Mouse (Mus musculus): ENCODE measurements around the gene Galnt2. TPM values are rescaled to one million over a fixed set of nuclear protein-coding genes. Genes with fewer than 3 reads are reported as not detected.
A peak's percentile ranks its signal among the peaks of the same experiment; 100 is the strongest.

The Galnt2 gene
- total RNA-seq, 2 experiments from 2014 or later, result 53.0 to 58.8 TPM

- no peak overlapping the region for H3K27ac ChIP-seq
- TF ChIP-seq CTCF (IDR thresholded peaks at IDR 0.05), result no peak
- no peak for DNase-seq (ENCODE audit: extremely low spot score in 1 of 2, low spot score in 2 of 2)
- intact Hi-C loops (cut with DNase I), result no loop called here
- H3K4me3 ChIP-seq, result no peak overlapping the region
These were observed 30.8 kb upstream of the Galnt2 start for GRCm38 (mm10) chr8:124200400-124200799.

- no peak for DNase-seq (ENCODE audit: extremely low spot score in 1 of 2, low spot score in 2 of 2)
- Histone ChIP-seq H3K27ac (no peak overlapping the region), H3K4me3 (no peak overlapping the region)
- intact Hi-C loops (cut with DNase I), result no loop called here
- no peak for TF ChIP-seq CTCF (IDR thresholded peaks at IDR 0.05)
These were observed 29.5 kb upstream of the Galnt2 start for GRCm38 (mm10) chr8:124201706-124202105.

DNA sequence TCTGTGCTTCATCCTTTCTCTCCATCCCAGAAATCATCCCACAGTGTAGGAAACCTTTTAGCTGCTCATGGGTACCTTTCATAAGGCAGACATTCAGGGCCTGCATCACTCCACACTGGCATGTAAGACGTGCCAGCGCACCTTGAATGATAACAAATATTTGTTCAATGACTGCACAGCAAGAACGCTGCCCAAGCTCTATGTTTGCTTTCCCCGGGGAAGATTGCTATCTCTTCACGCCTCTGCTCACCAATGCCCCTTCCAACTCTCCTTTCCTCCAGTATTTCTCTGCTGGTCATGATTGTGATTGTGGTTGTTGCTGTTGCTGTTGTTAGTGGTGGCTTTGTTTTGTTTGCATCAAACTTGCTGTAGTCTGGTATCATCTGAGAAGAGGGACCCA, 28.3 kb upstream of the Galnt2 start:
- TF ChIP-seq CTCF (IDR thresholded peaks at IDR 0.05), result no peak
- DNase-seq (ENCODE audit: extremely low spot score in 1 of 2, low spot score in 2 of 2), result no peak
- intact Hi-C loops (cut with DNase I), result no loop called here
- Histone ChIP-seq H3K4me3 (no peak overlapping the region), H3K27ac (no peak overlapping the region)

DNA sequence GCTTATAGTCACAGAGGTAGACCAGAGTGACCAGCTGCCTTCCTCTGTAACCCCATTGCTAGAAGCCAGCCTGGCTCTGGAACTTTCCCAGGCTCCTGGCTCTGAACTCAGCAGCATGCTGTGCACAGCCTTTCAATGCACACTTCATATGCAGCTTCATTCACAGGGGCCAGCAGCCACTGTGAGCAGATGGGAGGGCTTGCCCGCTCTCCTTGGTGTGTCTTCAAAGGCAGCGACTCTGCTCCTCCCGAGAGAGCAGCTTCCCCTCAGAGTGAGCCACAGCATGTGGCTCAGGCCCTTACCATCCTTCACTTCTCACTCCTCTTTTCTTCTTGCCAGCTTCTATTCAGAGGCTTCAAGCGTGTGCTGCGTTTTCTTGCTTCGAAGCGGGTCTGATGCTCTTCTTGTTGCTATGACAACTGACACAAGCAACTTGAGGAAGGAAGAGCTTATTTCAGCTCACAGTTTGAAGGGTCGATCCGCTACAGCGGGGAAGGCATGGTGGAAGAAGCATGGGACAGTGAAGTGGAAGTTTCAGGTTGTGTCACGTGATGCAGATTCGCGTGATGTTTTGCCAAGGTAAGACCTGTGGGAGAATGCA, 27.1 kb upstream of the Galnt2 start:
- Histone ChIP-seq H3K27ac (no peak overlapping the region), H3K4me3 (no peak overlapping the region)
- DNase-seq (ENCODE audit: extremely low spot score in 1 of 2, low spot score in 2 of 2), result no peak
- intact Hi-C loops (cut with DNase I), result no loop called here
- TF ChIP-seq CTCF (IDR thresholded peaks at IDR 0.05), result no peak

GRCm38 (mm10) chr8:124212148-124212547, 19.0 kb upstream of the Galnt2 start:
- no peak overlapping the region for H3K27ac ChIP-seq
- no peak overlapping the region for H3K4me3 ChIP-seq
- DNase-seq (ENCODE audit: extremely low spot score in 1 of 2, low spot score in 2 of 2), result no peak
- no peak for TF ChIP-seq CTCF (IDR thresholded peaks at IDR 0.05)
- intact Hi-C loops (cut with DNase I), result no loop called here

DNA sequence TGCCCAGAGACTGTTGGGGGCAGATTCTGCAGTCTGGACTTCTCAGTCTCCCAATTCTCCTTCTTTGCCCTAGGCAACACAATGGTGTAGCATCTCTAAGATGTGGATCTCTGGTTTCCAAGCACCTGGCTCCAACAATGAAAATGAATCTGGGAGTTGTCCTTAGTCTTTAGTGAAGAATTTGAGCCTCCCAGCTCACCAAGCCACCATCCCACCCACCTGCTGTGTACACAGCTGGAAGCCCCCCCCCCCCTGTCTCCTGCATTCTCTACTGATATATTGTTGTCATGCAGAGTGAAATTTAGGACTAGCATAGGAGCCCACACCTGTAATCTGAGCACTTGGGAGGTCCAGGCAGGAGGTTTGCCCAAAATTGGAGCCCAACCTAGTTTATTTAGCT, 14.2 kb upstream of the Galnt2 start:
- intact Hi-C loops (cut with DNase I), result no loop called here
- no peak overlapping the region for H3K4me3 ChIP-seq
- no peak for TF ChIP-seq CTCF (IDR thresholded peaks at IDR 0.05)
- no peak for DNase-seq (ENCODE audit: extremely low spot score in 1 of 2, low spot score in 2 of 2)
- H3K27ac ChIP-seq, result no peak overlapping the region

DNA sequence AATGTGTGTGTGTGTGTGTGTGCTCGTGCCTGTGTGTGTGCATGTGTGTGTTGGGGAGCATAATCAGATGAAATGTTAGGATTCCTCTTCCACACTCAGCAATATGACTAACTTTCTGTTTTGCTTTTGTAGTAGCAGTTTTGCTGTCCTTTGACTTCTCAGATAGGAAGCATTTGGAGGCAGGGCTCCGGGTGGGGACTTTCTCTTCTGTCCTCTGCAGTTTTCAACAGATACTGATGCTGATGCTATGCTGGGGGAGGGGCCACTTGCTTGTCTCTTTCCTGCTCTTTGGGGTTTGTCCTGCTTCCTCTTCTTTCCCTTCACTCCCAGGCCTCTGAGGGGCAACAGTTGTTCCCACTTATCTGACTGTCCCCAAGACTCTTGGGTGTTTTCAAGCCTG, 1.3 kb upstream of the Galnt2 start:
- DNase-seq (ENCODE audit: extremely low spot score in 1 of 2, low spot score in 2 of 2), result no peak
- intact Hi-C loops (cut with DNase I), result loop anchor here (5.0 kb wide), 2 partner anchors 92 to 153 kb away; no protein-coding TSS in a partner anchor
- H3K27ac ChIP-seq, result no peak overlapping the region
- H3K4me3 ChIP-seq, result no peak overlapping the region
- TF ChIP-seq CTCF (IDR thresholded peaks at IDR 0.05), result no peak

GRCm38 (mm10) chr8:124230496-124231175, 555 bp upstream of the Galnt2 start:
- Histone ChIP-seq H3K27ac (peak overlapping the region; percentile 84), H3K4me3 (peak overlapping the region; percentile 51)
- DNase-seq (ENCODE audit: extremely low spot score in 1 of 2, low spot score in 2 of 2), result no peak
- intact Hi-C loops (cut with DNase I), result loop anchor here (5.0 kb wide), 2 partner anchors 92 to 153 kb away; no protein-coding TSS in a partner anchor
- no peak for TF ChIP-seq CTCF (IDR thresholded peaks at IDR 0.05)

DNA sequence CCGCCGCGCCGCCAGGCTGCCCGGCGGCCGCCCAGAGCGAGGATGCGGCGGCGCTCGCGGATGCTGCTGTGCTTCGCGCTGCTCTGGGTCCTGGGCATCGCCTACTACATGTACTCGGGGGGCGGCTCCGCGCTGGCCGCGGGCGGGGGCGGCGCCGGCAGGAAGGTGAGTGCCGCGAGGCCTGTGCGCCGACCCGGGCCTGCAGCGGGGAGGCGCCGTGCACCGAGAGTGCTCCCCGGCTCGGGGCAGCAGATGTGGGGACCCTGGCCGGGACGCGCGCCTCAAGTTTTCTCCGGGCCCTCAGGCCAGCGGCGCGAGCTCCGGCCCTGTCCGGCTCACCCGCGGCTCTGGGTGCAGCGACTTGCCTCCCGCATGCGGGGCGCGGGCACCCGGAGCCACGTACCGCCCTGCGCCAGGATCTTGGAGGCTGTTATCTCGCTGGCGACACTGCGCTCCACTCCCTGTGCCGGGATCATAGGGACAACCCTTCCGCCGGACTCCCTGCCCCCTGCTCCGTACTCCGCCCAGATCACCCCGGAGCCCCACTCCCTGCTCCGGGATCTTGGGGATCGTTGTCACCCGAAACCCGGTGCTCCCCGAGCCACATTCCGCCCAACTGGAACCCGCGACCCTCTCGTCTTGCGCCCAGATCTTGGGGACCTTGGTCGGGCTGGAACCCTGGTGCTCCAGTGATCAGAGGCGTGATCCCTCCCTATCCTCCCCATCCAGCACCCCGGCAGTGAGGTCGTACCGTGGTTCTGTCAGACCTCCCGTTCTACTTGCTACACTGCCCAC, 491 bp downstream of the Galnt2 start:
- intact Hi-C loops (cut with DNase I), result loop anchor here (1.0 to 5.0 kb wide), 4 partner anchors 91 to 179 kb away; no protein-coding TSS in a partner anchor
- H3K4me3 ChIP-seq, result peak overlapping the region; percentile 77
- peak in 1 of 2 experiments; percentile 63 for DNase-seq (ENCODE audit: extremely low spot score in 1 of 2, low spot score in 2 of 2)
- no peak; the same call in 1 of the 2 replicates for TF ChIP-seq CTCF (IDR thresholded peaks at IDR 0.05)
- peak overlapping the region; percentile 82 for H3K27ac ChIP-seq

GRCm38 (mm10) chr8:124232280-124232600, 1.0 kb downstream of the Galnt2 start:
- peak overlapping the region; percentile 82 for H3K27ac ChIP-seq
- no peak for TF ChIP-seq CTCF (IDR thresholded peaks at IDR 0.05)
- H3K4me3 ChIP-seq, result peak overlapping the region; percentile 77
- no peak for DNase-seq (ENCODE audit: extremely low spot score in 1 of 2, low spot score in 2 of 2)
- intact Hi-C loops (cut with DNase I), result loop anchor here (1.0 to 5.0 kb wide), 4 partner anchors 90 to 179 kb away; no protein-coding TSS in a partner anchor

DNA sequence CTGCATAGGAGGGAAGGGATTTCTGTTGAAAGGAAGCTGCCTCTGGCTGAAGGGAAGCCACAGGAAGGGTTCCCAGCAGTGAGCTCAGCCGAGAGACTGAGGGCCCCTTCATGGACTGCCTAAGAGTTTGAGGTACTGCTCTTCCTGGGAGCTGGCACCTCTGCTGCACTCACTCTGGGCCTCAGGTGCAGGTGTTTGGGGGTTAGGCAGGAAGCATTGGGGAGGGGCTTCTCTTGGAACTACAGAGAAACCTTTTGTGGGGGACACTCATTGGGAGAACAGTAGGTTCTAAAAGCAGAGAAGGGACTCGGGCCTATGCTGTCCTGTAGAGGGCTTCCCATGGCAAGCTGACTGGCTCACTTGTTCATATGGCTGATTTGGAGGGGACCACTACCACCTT, 3.3 kb downstream of the Galnt2 start:
- Histone ChIP-seq H3K4me3 (no peak overlapping the region), H3K27ac (no peak overlapping the region)
- TF ChIP-seq CTCF (IDR thresholded peaks at IDR 0.05), result no peak
- intact Hi-C loops (cut with DNase I), result loop anchor here (5.0 kb wide), 2 partner anchors 88 to 157 kb away; no protein-coding TSS in a partner anchor
- no peak for DNase-seq (ENCODE audit: extremely low spot score in 1 of 2, low spot score in 2 of 2)

- no peak for TF ChIP-seq CTCF (IDR thresholded peaks at IDR 0.05)
- intact Hi-C loops (cut with DNase I), result no loop called here
- no peak for DNase-seq (ENCODE audit: extremely low spot score in 1 of 2, low spot score in 2 of 2)
- H3K4me3 ChIP-seq, result no peak overlapping the region
- no peak overlapping the region for H3K27ac ChIP-seq
These were observed 4.3 kb downstream of the Galnt2 start for GRCm38 (mm10) chr8:124235536-124235935.
